Mouse (Mus musculus) C2C12 (cell line): Measurements from ENCODE around the gene Nat8. TPM values are rescaled to one million over a fixed set of nuclear protein-coding genes. Genes with fewer than 3 reads are reported as not detected.
"Not testable (repeated sequence)": the region's sequence is repeated elsewhere in the genome, so short reads cannot be mapped to it uniquely, and the experiment has no call there.

Experiments used
- H3K27me3 ChIP-seq: one replicate; pipeline ENCODE4 v1.6.1; 2011; ENCODE audit not compliant: control insufficient read depth, insufficient read depth, insufficient read length
- H3K36me3 ChIP-seq: one replicate; pipeline ENCODE4 v1.6.1; 2011; ENCODE audit not compliant: control insufficient read depth, insufficient read depth
- H3K4me3 ChIP-seq: one replicate; pipeline ENCODE4 v1.5.1; 2011; ENCODE audit warnings: mild to moderate bottlenecking, control low read depth; ENCODE audit not compliant: poor library complexity, insufficient read depth, severe bottlenecking
- H3K79me2 ChIP-seq: one replicate; pipeline ENCODE4 v1.6.1; 2011; ENCODE audit not compliant: control insufficient read depth, insufficient read depth
- H3K79me3 ChIP-seq: one replicate; pipeline ENCODE4 v1.6.1; 2011; ENCODE audit warnings: low read depth, control low read depth
- H3ac ChIP-seq: one replicate; pipeline ENCODE3; 2011; ENCODE audit warnings: low read depth; ENCODE audit not compliant: control insufficient read depth, insufficient read length
- CEBPB ChIP-seq: IDR thresholded peaks from one replicate; pipeline ENCODE4 v1.6.1; 2011; ENCODE audit warnings: low read depth, mild to moderate bottlenecking, control low read depth, moderate library complexity
- CTCF ChIP-seq: IDR thresholded peaks from one replicate; pipeline ENCODE4 v1.5.1; 2011; ENCODE audit not compliant: control insufficient read depth, insufficient read depth, insufficient read length
- FOSL1 ChIP-seq: IDR thresholded peaks from one replicate; pipeline ENCODE4 v1.8.0; 2011; ENCODE audit warnings: mild to moderate bottlenecking, low read length; ENCODE audit not compliant: poor library complexity, insufficient read depth, severe bottlenecking
- MAX ChIP-seq: IDR thresholded peaks from one replicate; pipeline ENCODE4 v1.6.1; 2011; ENCODE audit warnings: mild to moderate bottlenecking, control low read depth
- MYOD1 ChIP-seq: IDR thresholded peaks from one replicate; pipeline ENCODE4 v1.6.1; 2011; ENCODE audit warnings: low read depth; ENCODE audit not compliant: control insufficient read depth, insufficient read length
- MYOG ChIP-seq: IDR thresholded peaks from one replicate; pipeline ENCODE4 v1.6.1; 2011; ENCODE audit not compliant: control insufficient read depth, insufficient read length; ENCODE audit errors: extremely low read depth
- USF1 ChIP-seq: IDR thresholded peaks from one replicate; pipeline ENCODE4 v1.6.1; 2011; ENCODE audit warnings: low read depth, mild to moderate bottlenecking, control low read depth, moderate library complexity
- polyA plus RNA-seq: library from polyadenylated mRNA; unstranded; fragments of >200 nt; fragmentation: generic; extraction: Trizol; gene quantifications from one replicate; pipeline ENCODE4 v1.2.1, GENCODE M21; 2012; ENCODE audit warnings: missing spikeins

Nat8 gene
- polyA plus RNA-seq, 1 experiment = not detected

DNA sequence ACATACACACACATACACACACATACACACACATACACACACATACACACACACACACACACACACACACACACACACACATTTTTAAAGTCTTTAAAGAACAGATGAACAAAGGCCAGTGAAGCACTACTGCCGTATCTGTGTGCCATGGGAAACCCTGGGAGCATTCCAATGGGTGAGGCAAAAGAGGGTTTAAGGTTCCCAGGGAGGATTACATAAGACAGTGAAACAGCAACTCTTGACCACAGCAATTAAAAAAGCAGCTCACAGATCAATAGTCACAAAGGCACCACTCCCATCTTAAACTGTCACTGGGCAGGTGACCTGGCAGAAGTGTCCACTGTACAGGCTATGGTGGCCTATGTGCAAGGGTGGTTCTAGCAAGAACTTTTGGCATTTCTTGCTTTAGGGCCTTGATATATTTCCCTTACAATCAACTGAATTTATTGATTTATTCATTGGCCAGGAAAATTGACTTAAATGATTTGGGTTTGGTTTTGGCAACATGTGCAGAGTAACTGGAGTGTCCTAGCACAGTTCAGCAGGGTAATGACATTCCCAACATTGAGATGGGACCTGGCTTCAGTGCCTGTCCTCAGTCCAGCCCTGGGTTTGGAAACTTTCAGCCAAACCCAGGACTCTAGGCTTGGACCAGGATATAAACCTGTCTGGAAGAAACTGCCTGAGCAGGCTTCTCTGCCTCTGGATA lies 8.3 kb downstream of the Nat8 start:
- H3K79me3 ChIP-seq = no peaks in the 10 kb centered on the region

DNA sequence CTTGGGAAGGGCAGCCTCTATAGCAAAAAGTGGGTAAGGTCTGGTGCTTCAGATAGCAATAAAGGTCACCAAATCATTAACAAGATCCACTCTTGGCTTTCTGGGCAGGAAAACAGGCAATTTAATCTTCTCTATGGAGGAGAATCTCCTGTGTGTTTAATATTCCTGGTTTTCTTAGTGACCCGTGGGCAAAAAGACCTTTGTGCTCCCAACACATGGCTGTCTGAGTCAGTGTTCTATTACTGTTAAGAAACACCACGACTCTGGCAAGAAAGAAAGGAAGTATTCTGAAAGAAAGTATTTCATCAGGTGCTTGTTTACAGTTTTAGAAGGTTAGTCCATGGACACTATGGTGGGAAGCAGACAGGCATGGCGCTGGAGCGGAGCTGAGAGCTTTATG lies 9.6 kb downstream of the Nat8 start:
- no peak for TF ChIP-seq FOSL1
- TF ChIP-seq CTCF = no peak
- no peak for TF ChIP-seq CEBPB
- no peak for TF ChIP-seq MYOG
- no peak for TF ChIP-seq MAX
- TF ChIP-seq MYOD1 = no peak
- TF ChIP-seq USF1 = no peak
- no peaks in the 10 kb centered on the region for H3K79me3 ChIP-seq
- H3K79me2 ChIP-seq = no peaks in the 10 kb centered on the region
- no peaks in the 10 kb centered on the region for H3K27me3 ChIP-seq
- no peaks in the 10 kb centered on the region for H3K36me3 ChIP-seq
- no peak overlapping the region for H3ac ChIP-seq
- no peak overlapping the region for H3K4me3 ChIP-seq

More for the DNA sequence above, 8.3 kb downstream of the Nat8 start:
- TF ChIP-seq MYOD1 (no peak), MYOG (no peak), CEBPB (no peak), FOSL1 (no peak), CTCF (no peak)
- H3ac ChIP-seq = no peak overlapping the region
- H3K36me3 ChIP-seq = no peaks in the 10 kb centered on the region
- no peak overlapping the region for H3K4me3 ChIP-seq
- no peaks in the 10 kb centered on the region for H3K27me3 ChIP-seq
- H3K79me2 ChIP-seq = no peaks in the 10 kb centered on the region

DNA sequence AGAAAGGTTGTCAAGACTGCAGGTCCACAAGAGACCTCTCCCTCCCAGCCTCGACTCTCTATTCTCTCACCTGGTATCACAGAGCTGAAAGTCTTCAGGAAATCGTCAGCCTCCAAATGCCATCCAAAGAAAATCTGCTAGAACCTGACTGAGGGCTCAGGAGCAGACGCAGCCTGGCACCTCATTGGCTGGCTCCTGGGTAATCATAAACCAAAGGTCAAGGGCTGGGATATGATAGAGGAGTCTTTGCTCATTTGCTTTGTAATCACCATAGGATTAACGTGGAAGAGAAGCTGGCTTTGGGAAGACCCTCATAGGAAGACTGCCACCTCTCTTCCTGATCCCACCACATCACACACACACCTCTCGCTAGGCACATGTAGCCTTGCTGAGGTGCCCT lies 11.0 kb downstream of the Nat8 start, which contains the start of the genes Nat8f6 and Nat8f5:
TSS of gene Nat8f6 (minus strand) at position 118 of the 400 bp plus-strand sequence.
TSS of gene Nat8f5 (minus strand) at position 136 of the 400 bp plus-strand sequence.
- H3K27me3 ChIP-seq = no peaks in the 10 kb centered on the region
- H3K4me3 ChIP-seq = no peak within 1 kb of the TSS
- no peaks in the 10 kb centered on the region for H3K79me3 ChIP-seq
- no peaks in the 10 kb centered on the region for H3K36me3 ChIP-seq
- H3K79me2 ChIP-seq = no peaks in the 10 kb centered on the region
- no peak within 1 kb of the TSS for H3ac ChIP-seq
- TF ChIP-seq FOSL1 (no peak), MYOG (no peak)

DNA sequence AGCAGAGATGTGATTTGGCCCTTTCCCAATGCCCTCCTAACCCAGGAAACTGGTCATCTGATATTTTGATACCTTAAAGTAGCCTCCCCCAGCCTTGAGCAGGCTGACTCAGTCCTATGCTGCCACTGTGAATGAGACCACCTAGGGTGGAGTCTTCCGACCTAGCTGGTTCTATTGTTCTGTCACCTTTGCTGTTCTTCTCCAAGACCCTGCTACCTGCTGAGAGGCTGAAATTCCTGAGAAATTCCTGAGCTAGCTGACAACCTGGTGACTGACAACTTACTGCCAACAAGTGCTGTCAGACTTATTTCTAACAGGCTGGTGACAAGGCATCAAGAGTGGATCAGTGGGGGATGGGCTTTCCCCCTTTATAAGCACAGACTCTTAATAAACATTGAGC lies 13.5 kb downstream of the Nat8 start:
- Histone ChIP-seq H3K79me3 (no peaks in the 10 kb centered on the region), H3K36me3 (no peaks in the 10 kb centered on the region), H3ac (no peak overlapping the region), H3K4me3 (no peak overlapping the region), H3K27me3 (no peaks in the 10 kb centered on the region), H3K79me2 (no peaks in the 10 kb centered on the region)
- TF ChIP-seq CEBPB (no peak), CTCF (no peak), USF1 (no peak), MYOD1 (no peak), FOSL1 (no peak), MAX (no peak), MYOG (no peak)

DNA sequence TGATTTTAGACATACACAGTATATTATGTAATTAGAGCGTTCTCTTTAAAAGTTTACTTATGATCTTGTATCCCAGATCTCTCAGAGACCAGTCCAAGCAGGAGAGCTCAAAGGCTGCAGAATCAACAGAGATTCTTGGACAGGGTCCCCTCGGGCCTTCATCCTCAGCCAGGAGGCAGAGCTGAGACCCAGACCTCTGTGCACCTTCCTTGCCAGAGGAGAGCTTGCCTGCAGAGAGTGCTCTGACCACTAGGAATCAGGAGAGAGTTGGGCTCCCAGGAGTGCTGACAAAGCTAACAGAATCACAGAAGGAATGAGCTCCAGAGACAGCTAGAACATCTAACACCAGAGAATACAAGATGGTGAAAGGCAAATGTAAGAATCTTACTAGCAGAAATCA lies 18.5 kb downstream of the Nat8 start:
- H3K27me3 ChIP-seq = no peaks in the 10 kb centered on the region
- H3K4me3 ChIP-seq = no peak overlapping the region
- H3K79me3 ChIP-seq = no peaks in the 10 kb centered on the region
- H3K36me3 ChIP-seq = no peaks in the 10 kb centered on the region
- no peak overlapping the region for H3ac ChIP-seq
- TF ChIP-seq CTCF (no peak), USF1 (no peak), MAX (no peak), MYOD1 (no peak), CEBPB (no peak)
- no peaks in the 10 kb centered on the region for H3K79me2 ChIP-seq

DNA sequence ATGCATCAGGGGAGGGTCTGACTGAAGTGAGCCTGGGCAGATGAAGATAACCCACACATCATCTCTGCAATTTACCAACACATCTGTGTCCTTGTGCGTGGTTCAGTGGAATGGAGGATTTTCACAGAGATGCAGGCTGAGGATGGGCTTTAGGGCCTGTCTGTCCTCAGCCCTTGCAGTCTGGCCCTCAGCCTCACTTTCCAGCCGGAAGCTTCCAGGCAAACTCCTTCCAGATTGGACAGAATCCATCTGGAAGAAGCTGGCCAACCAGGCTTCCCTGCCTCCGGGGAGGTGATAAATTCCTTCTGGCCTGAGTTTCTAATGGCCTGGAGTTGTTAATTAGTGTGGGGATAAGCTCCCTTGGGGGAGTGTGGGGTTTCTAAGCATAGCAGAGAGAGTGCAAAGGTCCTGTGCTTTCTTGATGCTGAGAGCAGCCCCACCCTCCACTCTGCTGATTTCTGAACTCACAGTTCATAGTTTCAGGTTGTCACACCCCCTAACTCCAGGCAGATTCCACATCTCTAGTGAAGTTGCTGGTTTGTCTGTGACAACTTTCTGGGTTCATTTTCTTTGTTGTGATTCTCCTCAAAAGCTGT lies 20.8 kb downstream of the Nat8 start:
- H3K79me2 ChIP-seq, H3K36me3 ChIP-seq, H3ac ChIP-seq, H3K79me3 ChIP-seq, H3K27me3 ChIP-seq, H3K4me3 ChIP-seq: not testable (repeated sequence)

DNA sequence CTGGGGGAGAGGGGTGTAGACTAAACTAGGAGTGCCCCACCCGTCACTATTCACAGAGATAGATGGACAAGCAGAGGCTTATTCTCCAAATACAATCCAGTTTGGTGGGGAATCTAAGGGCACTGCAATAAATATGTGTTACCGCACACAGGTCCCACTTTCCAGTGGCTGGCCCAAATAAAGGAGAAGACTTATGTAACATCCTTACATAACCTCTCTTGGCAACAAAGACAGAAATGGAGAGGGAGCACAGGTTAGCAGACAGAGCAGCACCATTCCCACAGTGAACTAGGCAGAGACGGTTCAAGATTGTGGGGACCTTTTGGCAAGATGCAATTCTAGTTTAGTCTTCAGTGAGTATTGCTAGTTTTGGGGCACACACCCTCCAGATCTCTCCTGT lies 21.4 kb downstream of the Nat8 start:
- not testable (repeated sequence) for H3K79me3 ChIP-seq, H3K79me2 ChIP-seq, H3K36me3 ChIP-seq, H3K4me3 ChIP-seq, H3ac ChIP-seq, H3K27me3 ChIP-seq

DNA sequence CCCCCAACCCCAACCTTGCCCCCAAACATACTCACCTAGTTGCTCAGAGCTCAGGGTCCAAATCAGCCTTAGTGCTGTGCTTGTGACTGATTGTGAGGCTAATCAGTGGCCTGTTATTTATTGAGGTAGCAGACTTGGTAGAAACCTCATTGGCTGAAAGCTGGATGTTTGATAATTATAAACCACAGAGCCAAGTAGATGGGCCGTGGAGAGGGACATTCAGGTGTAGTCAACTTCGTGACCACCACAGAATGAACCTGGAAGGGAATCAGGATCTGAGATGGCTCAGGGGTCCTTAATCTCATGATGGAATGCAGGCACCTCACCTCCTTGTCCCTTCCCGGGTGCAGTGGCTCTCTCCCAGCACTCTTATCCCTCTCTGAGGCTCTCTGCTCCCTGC lies 22.1 kb downstream of the Nat8 start:
- not testable (repeated sequence) for H3K79me3 ChIP-seq, H3K36me3 ChIP-seq, H3K79me2 ChIP-seq, H3ac ChIP-seq, H3K4me3 ChIP-seq, H3K27me3 ChIP-seq

DNA sequence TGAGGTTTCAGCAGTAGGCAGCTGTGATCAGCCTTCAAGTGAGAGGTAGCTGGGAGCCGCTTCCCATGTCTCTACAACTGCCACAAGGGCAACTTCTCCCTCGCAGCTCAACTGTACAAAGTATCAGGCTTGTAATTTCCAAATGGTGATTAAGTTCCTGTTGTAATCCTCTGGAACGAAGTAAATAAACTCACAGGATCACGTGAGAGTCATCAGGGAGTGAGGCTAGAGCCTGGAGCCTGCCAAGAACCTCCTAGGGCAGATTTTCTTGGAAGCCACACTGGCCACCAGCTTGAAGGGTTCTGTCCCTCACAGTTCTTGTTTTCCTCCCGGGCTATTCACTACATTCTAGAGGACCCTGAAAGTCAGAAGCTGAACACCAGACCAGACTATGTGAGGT lies 28.7 kb downstream of the Nat8 start:
- not testable (repeated sequence) for H3K27me3 ChIP-seq, H3K36me3 ChIP-seq, H3K79me3 ChIP-seq, H3K4me3 ChIP-seq, H3K79me2 ChIP-seq, H3ac ChIP-seq
